Mouse (Mus musculus) heart, embryonic 11.5 days (tissue): ENCODE measurements around the gene Papln. TPM values are rescaled to one million over a fixed set of nuclear protein-coding genes. Genes with fewer than 3 reads are reported as not detected.

Experiments
- ATAC-seq: fragments of 200-750 bp; cut with Nextera tagmentation; replicated peaks from 2 replicates; pipeline ENCODE4 v1.8.0; 2017; ENCODE audit warnings: moderate library complexity; ENCODE audit not compliant: insufficient number of reproducible peaks, low FRiP score, low TSS enrichment
- H3K27ac ChIP-seq: fragments of 300-500 bp; sonication (generic); 2 replicates; pipeline ENCODE4 v1.5.1; 2014; ENCODE audit warnings: mild to moderate bottlenecking, low read depth, low read length
- H3K27me3 ChIP-seq: fragments of 300-500 bp; sonication (generic); 2 replicates; pipeline ENCODE4 v1.6.1; 2014; ENCODE audit warnings: mild to moderate bottlenecking, low read length, mixed read lengths; ENCODE audit not compliant: control insufficient read depth, insufficient read depth
- H3K36me3 ChIP-seq: fragments of 300-500 bp; sonication (generic); 2 replicates; pipeline ENCODE4 v1.6.1; 2014; ENCODE audit warnings: mild to moderate bottlenecking, low read length, moderate library complexity, mixed read lengths; ENCODE audit not compliant: control insufficient read depth, insufficient read depth
- H3K4me1 ChIP-seq: fragments of 300-500 bp; sonication (generic); 2 replicates; pipeline ENCODE4 v1.6.1; 2014; ENCODE audit warnings: low read length; ENCODE audit not compliant: control insufficient read depth, insufficient read depth
- H3K4me2 ChIP-seq: fragments of 300-500 bp; sonication (generic); 2 replicates; pipeline ENCODE4 v1.6.1; 2014; ENCODE audit warnings: mild to moderate bottlenecking, moderate library complexity
- H3K4me3 ChIP-seq: fragments of 300-500 bp; sonication (generic); 2 replicates; pipeline ENCODE4 v1.5.1; 2014; ENCODE audit warnings: low read depth, low read length
- H3K9ac ChIP-seq: fragments of 300-500 bp; sonication (generic); 2 replicates; pipeline ENCODE4 v1.6.1; 2014; ENCODE audit warnings: mild to moderate bottlenecking, low read depth, low read length, moderate library complexity
- H3K9me3 ChIP-seq: fragments of 300-500 bp; sonication (generic); replicated peaks from 2 replicates; pipeline ENCODE4 v1.6.1; 2016; ENCODE audit warnings: low read length; ENCODE audit not compliant: control insufficient read depth
- WGBS: fragments of 180-500 bp; shearing (Covaris S2); extraction: QIAGEN DNeasy Blood & Tissue Kit; methylation state at CpG from one replicate; pipeline ENCODE4 v1.1.7; 2014; ENCODE audit not compliant: insufficient replicate concordance; 5-methylcytosine and 5-hydroxymethylcytosine counted together
- polyA plus RNA-seq: library from polyadenylated mRNA; unstranded; fragments of >200 nt; fragmentation: Nextera tagmentation; extraction: Ambion mirVana; gene quantifications from 2 replicates; pipeline ENCODE4 v1.2.1, GENCODE M21; 2014

Gene Papln
- polyA plus RNA-seq, 1 experiment from 2014 or later, result 0.10 TPM

- H3K36me3 ChIP-seq, result peaks cover 5% of the 10 kb centered on the region
- no peak overlapping the region for H3K4me3 ChIP-seq
- H3K27me3 ChIP-seq, result no peaks in the 10 kb centered on the region
- 72% methylated on average over 4 of the region's 4 CpGs for WGBS
- H3K4me1 ChIP-seq, result peaks cover 9% of the 10 kb centered on the region; the same call in 1 of the 2 replicates
- H3K9me3 ChIP-seq, result no peaks in the 10 kb centered on the region
- no peak overlapping the region for H3K9ac ChIP-seq
- no peak for ATAC-seq
- no peak overlapping the region for H3K27ac ChIP-seq
- H3K4me2 ChIP-seq, result no peak overlapping the region
Observed at GRCm38 (mm10) chr12:83790749-83791148, 27.3 kb downstream of the Papln start.

DNA sequence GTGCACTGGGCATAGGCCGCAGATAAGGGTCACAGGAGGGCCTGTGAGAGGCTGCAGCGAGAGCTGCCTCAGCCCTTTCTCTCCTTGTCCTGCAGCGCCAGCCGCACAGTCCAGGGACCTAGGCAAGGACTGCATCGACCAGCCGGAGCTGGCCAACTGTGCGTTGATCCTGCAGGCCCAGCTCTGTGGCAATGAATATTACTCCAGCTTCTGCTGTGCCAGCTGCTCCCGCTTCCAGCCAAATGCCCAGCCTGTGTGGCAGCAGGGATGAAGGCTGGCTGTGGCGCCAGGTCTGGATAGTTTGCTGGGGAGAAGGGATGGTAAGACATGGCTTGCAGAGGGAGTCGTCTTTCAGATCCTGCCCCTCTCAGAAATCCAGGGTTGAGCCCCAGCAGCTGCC lies 28.3 kb downstream of the Papln start:
- peaks cover 9% of the 10 kb centered on the region; the same call in 1 of the 2 replicates for H3K4me1 ChIP-seq
- no peak overlapping the region for H3K9ac ChIP-seq
- 75% methylated on average over 10 of the region's 10 CpGs for WGBS
- no peak overlapping the region for H3K4me2 ChIP-seq
- H3K4me3 ChIP-seq, result no peak overlapping the region
- H3K36me3 ChIP-seq, result peaks cover 8% of the 10 kb centered on the region
- H3K27me3 ChIP-seq, result no peaks in the 10 kb centered on the region
- no peak for ATAC-seq
- H3K9me3 ChIP-seq, result no peaks in the 10 kb centered on the region
- H3K27ac ChIP-seq, result no peak overlapping the region

GRCm38 (mm10) chr12:83792706-83793410 lies 29.4 kb downstream of the Papln start:
- Histone ChIP-seq H3K4me2 (no peak overlapping the region), H3K9ac (no peak overlapping the region), H3K36me3 (peaks cover 13% of the 10 kb centered on the region), H3K9me3 (no peaks in the 10 kb centered on the region), H3K27me3 (no peaks in the 10 kb centered on the region), H3K27ac (no peak overlapping the region), H3K4me3 (no peak overlapping the region), H3K4me1 (peaks cover 9% of the 10 kb centered on the region; the same call in 1 of the 2 replicates)
- ATAC-seq, result no peak
- 80% methylated on average over 10 of the region's 10 CpGs for WGBS

GRCm38 (mm10) chr12:83795051-83795450 lies 31.6 kb downstream of the Papln start:
- no peak for ATAC-seq
- no peak overlapping the region for H3K4me3 ChIP-seq
- H3K36me3 ChIP-seq, result peaks cover 20% of the 10 kb centered on the region
- no peak overlapping the region for H3K9ac ChIP-seq
- no peak overlapping the region for H3K27ac ChIP-seq
- WGBS, result 61% methylated on average over 2 of the region's 2 CpGs
- H3K4me1 ChIP-seq, result peaks cover 9% of the 10 kb centered on the region; the same call in 1 of the 2 replicates
- no peak overlapping the region for H3K4me2 ChIP-seq
- H3K27me3 ChIP-seq, result no peaks in the 10 kb centered on the region
- H3K9me3 ChIP-seq, result no peaks in the 10 kb centered on the region

GRCm38 (mm10) chr12:83795586-83795985 lies 32.2 kb downstream of the Papln start:
- H3K4me2 ChIP-seq, result no peak overlapping the region
- ATAC-seq, result no peak
- no peak overlapping the region for H3K4me3 ChIP-seq
- H3K9ac ChIP-seq, result no peak overlapping the region
- peaks cover 9% of the 10 kb centered on the region; the same call in 1 of the 2 replicates for H3K4me1 ChIP-seq
- 87% methylated on average over 7 of the region's 7 CpGs for WGBS
- no peak overlapping the region for H3K27ac ChIP-seq
- no peaks in the 10 kb centered on the region for H3K9me3 ChIP-seq
- no peaks in the 10 kb centered on the region for H3K27me3 ChIP-seq
- H3K36me3 ChIP-seq, result peaks cover 26% of the 10 kb centered on the region

DNA sequence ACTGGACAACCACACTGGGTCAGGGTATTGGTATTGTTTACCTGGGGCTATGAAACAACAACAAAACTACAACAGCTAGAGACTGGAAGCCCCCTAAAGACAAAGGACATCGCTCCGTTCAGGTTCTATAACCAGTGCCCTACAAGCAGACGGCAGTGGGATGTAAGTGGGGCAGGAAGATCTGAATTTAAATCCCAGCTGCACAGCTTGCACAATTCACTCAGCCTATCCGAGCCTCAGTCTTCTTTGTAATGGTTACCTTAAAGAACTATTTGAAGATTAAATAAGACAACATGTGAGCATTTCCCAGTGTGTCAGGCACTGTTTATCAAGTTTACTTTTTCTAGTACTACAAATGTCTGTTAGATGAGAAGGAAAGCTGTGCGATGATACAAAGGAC lies 34.9 kb downstream of the Papln start:
- no peak overlapping the region for H3K4me2 ChIP-seq
- H3K36me3 ChIP-seq, result peaks cover 31% of the 10 kb centered on the region
- WGBS, result 92% methylated on average over 5 of the region's 5 CpGs
- no peak overlapping the region for H3K9ac ChIP-seq
- no peaks in the 10 kb centered on the region for H3K4me1 ChIP-seq
- H3K9me3 ChIP-seq, result no peaks in the 10 kb centered on the region
- H3K4me3 ChIP-seq, result no peak overlapping the region
- no peak for ATAC-seq
- H3K27ac ChIP-seq, result no peak overlapping the region
- H3K27me3 ChIP-seq, result no peaks in the 10 kb centered on the region

DNA sequence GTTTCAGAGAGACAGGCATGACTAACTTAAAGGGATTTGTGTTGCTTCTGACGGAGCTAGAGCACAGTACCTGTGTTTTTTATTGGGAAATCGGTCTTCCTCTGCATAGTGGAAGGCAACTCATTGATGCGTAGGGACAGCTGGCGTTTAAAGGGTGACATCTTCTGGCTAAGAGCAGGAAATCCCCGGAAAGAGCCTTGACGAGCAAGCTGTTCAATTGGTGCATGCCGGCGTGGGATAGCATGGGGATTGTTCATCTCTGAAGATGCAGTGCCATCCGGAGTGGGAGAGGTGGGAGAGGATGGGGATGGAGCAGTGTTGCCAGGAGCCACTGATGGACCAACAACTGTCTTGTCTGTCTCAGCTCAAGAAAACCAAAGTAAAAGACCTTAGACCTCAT lies 37.5 kb downstream of the Papln start:
- Histone ChIP-seq H3K4me2 (no peak overlapping the region), H3K27me3 (no peaks in the 10 kb centered on the region), H3K27ac (no peak overlapping the region), H3K9ac (no peak overlapping the region), H3K4me1 (0 out of 2 replicates have a peak, but pooled peaks cover 3% of the 10 kb centered on the region), H3K9me3 (peaks cover 5% of the 10 kb centered on the region; the same call in 1 of the 2 replicates), H3K4me3 (no peak overlapping the region), H3K36me3 (peaks cover 40% of the 10 kb centered on the region)
- ATAC-seq, result no peak
- 63% methylated on average over 9 of the region's 9 CpGs for WGBS

- no peak overlapping the region for H3K9ac ChIP-seq
- H3K27ac ChIP-seq, result no peak overlapping the region
- H3K9me3 ChIP-seq, result peaks cover 6% of the 10 kb centered on the region; the same call in 1 of the 2 replicates
- 0 out of 2 replicates have a peak, but pooled peaks cover 3% of the 10 kb centered on the region for H3K4me1 ChIP-seq
- peaks cover 53% of the 10 kb centered on the region for H3K36me3 ChIP-seq
- H3K4me3 ChIP-seq, result no peak overlapping the region
- no peaks in the 10 kb centered on the region for H3K27me3 ChIP-seq
- H3K4me2 ChIP-seq, result no peak overlapping the region
- WGBS, result 91% methylated on average over 7 of the region's 7 CpGs
- ATAC-seq, result no peak
Observed at GRCm38 (mm10) chr12:83803641-83804040, 40.2 kb downstream of the Papln start.

- 88% methylated on average over 3 of the region's 3 CpGs for WGBS
- H3K4me1 ChIP-seq, result 0 out of 2 replicates have a peak, but pooled peaks cover 3% of the 10 kb centered on the region
- H3K27ac ChIP-seq, result no peak overlapping the region
- H3K4me3 ChIP-seq, result no peak overlapping the region
- no peak overlapping the region for H3K4me2 ChIP-seq
- no peaks in the 10 kb centered on the region for H3K27me3 ChIP-seq
- H3K36me3 ChIP-seq, result peaks cover 13% of the 10 kb centered on the region
- no peak overlapping the region for H3K9ac ChIP-seq
- H3K9me3 ChIP-seq, result no peaks in the 10 kb centered on the region
- no peak for ATAC-seq
Observed at GRCm38 (mm10) chr12:83811901-83812300, 48.5 kb downstream of the Papln start.
